Mouse (Mus musculus) olfactory bulb, adult 2 months (tissue): ENCODE measurements at regions not wholly inside any gene's neighbourhood (a gene's known extent, or its start where the extent isn't known, plus 50 kb on each side); places are given as distances from the start of the nearest gene placed in this dataset.

Experiments
- CTCF ChIP-seq: fragments of 200-500 bp; IDR thresholded peaks from 2 replicates; pipeline ENCODE4 v1.5.1; 2012; ENCODE audit warnings: low read depth, mild to moderate bottlenecking, low read length, moderate library complexity; ENCODE audit not compliant: insufficient read depth
- POLR2A ChIP-seq: fragments of 200-500 bp; IDR thresholded peaks from 2 replicates; pipeline ENCODE4 v1.6.1; 2012; ENCODE audit warnings: mild to moderate bottlenecking, low read depth, low read length, moderate library complexity; ENCODE audit not compliant: insufficient read depth

DNA sequence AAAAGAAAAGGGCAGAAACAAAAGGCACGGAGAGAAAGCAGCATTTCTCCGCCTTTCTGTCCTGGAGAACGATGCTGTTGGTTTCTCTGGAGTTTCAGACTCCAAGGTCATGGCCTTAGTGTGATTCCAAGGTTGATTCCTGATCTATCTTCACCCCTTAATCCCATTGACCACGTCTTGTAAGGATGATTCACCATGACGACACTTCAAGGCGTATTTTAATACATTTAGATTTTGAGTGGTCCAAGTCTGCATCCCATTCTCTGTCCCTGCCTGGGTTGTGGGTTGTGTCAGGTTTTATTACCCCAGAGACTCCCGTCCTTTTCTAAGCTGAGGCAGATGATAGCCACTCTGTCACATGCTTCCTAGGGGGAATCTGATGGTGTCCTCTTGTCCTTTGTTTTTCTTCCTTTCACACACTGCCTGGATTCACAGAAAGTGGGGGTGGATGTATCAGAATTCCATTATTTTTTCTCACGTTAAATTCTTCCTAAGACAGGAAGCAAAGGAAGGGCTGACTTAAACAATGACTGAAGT, 505.0 kb upstream of the Tmpo start:
- no peak for TF ChIP-seq POLR2A
- TF ChIP-seq CTCF: no peak
